Mouse (Mus musculus) G1E (cell line): ENCODE data around the gene Gm38655. TPM values are rescaled to one million over a fixed set of nuclear protein-coding genes. Genes with fewer than 3 reads are reported as not detected.

Experiments
- ATAC-seq: 2 replicates; pipeline ENCODE4 v1.8.0; 2016; ENCODE audit warnings: mild to moderate bottlenecking; ENCODE audit not compliant: insufficient number of reproducible peaks, poor library complexity, low FRiP score, severe bottlenecking; ENCODE audit errors: extremely low read depth
- DNase-seq: peaks from one replicate; pipeline ENCODE4 v3.0.0; 2012; ENCODE audit warnings: low spot score
- H3K27me3 ChIP-seq: 2 replicates; pipeline ENCODE4 v1.6.1; 2012; ENCODE audit warnings: mild to moderate bottlenecking, low read length, inconsistent platforms; ENCODE audit not compliant: insufficient read depth
- H3K36me3 ChIP-seq: replicated peaks from 2 replicates; pipeline ENCODE3; 2012; ENCODE audit warnings: mild to moderate bottlenecking, inconsistent platforms
- H3K4me1 ChIP-seq: 2 replicates; pipeline ENCODE4 v1.6.1; 2012; ENCODE audit warnings: low read depth, low read length, inconsistent platforms, mixed read lengths; ENCODE audit not compliant: insufficient read depth
- H3K4me3 ChIP-seq: 2 replicates; pipeline ENCODE4 v1.5.1; 2012; ENCODE audit warnings: low read depth, mild to moderate bottlenecking, inconsistent platforms, low read length, moderate library complexity, mixed read lengths
- H3K9me3 ChIP-seq: replicated peaks from 2 replicates; pipeline ENCODE4 v1.6.1; 2012; ENCODE audit warnings: inconsistent platforms
- CTCF ChIP-seq: IDR thresholded peaks from 2 replicates; pipeline ENCODE4 v1.5.1; 2012; ENCODE audit warnings: low read depth, low read length, inconsistent platforms, mixed read lengths
- GATA1 ChIP-seq: IDR thresholded peaks from 2 replicates; pipeline ENCODE4 v1.6.1; 2012; ENCODE audit warnings: borderline replicate concordance, low read length, inconsistent platforms, mixed read lengths
- GATA2 ChIP-seq: IDR thresholded peaks from 2 replicates; pipeline ENCODE4 v1.6.1; 2012; ENCODE audit warnings: low read depth, low read length, inconsistent platforms, borderline replicate concordance
- POLR2AphosphoS5 ChIP-seq: IDR thresholded peaks from 2 replicates; pipeline ENCODE4 v1.6.1; 2012; ENCODE audit warnings: low read depth, low read length, inconsistent platforms; ENCODE audit not compliant: insufficient replicate concordance
- TAL1 ChIP-seq: conservative IDR thresholded peaks from 2 replicates; pipeline ENCODE4 v1.6.1; 2012; ENCODE audit warnings: low read depth, low read length, inconsistent platforms, mixed read lengths
- polyA plus RNA-seq: library from polyadenylated mRNA; stranded (reverse); fragments of >175 nt; gene quantifications from 2 replicates; pipeline ENCODE4 v1.2.3, GENCODE M21; 2012
- total RNA-seq, 2 experiments: library from RNA; stranded (forward) in 1 of 2; stranded (reverse) in 1 of 2; fragments of 200-1000 nt in 1 of 2; fragments of >200 nt in 1 of 2; fragmentation: Nextera tagmentation in 1 of 2; gene quantifications; 2 replicates each; pipeline ENCODE4 v1.2.3; 2014 to 2017

Gm38655 gene
- total and polyA plus RNA-seq, 3 experiments, result 0.05 TPM; not detected in 2

DNA sequence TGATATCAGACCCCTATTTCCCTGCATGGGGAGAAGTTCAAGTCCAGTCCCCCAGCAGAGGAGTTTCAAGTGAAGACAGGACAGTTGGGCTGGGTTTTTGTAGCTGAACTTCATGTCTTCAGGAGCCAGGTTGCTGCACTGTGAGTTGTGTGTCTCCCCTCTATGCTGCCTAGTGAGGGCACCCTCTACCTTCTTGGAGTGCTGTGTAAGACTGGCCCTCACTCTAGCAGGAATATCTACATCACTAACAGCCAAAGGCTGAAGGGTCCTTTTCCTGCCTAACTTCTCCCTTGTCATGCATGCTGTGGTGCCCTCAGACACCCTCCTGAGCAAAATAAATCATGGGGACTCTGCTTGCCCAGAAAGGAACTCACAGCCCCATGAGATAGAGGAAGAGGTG is 8.0 kb upstream of the Gm38655 start:
- DNase-seq (peak; percentile 27), ATAC-seq (no peak)

DNA sequence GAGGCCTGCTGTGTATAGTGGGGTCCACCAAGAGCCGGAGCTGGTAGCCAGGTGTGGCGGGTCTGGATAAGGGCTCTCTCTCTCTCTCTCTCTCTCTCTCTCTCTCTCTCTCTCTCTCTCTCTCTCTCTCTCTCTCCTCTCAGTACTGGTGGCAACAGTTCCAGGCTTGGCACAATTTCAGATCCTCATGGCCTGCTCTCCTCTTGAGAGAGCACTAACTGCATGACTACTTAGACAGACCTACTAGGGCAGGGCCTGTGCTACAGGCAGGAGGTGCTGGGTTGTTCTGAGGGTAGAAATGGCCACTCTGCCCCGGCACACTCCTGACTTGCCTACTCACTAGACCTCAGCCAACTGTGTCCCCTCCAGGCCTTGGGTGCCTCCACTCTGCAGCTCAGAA is 2.7 kb downstream of the Gm38655 start:
- no peaks in the 10 kb centered on the region for H3K9me3 ChIP-seq
- H3K4me1 ChIP-seq, result peaks cover 28% of the 10 kb centered on the region
- no peaks in the 10 kb centered on the region for H3K36me3 ChIP-seq
- TF ChIP-seq GATA1 (no peak), GATA2 (no peak), TAL1 (no peak), CTCF (no peak), POLR2AphosphoS5 (no peak)
- no peak overlapping the region for H3K4me3 ChIP-seq
- DNase-seq, result no peak
- ATAC-seq, result no peak
- peaks cover 78% of the 10 kb centered on the region for H3K27me3 ChIP-seq

More for the DNA sequence above, 8.0 kb upstream of the Gm38655 start:
- no peak overlapping the region; the same call in 1 of the 2 replicates for H3K4me3 ChIP-seq
- H3K27me3 ChIP-seq, result peaks cover 10% of the 10 kb centered on the region
- H3K4me1 ChIP-seq, result peaks cover 55% of the 10 kb centered on the region
- TF ChIP-seq GATA1 (no peak), GATA2 (no peak), CTCF (no peak), TAL1 (no peak)
- H3K36me3 ChIP-seq, result peaks cover 28% of the 10 kb centered on the region
- no peaks in the 10 kb centered on the region for H3K9me3 ChIP-seq

DNA sequence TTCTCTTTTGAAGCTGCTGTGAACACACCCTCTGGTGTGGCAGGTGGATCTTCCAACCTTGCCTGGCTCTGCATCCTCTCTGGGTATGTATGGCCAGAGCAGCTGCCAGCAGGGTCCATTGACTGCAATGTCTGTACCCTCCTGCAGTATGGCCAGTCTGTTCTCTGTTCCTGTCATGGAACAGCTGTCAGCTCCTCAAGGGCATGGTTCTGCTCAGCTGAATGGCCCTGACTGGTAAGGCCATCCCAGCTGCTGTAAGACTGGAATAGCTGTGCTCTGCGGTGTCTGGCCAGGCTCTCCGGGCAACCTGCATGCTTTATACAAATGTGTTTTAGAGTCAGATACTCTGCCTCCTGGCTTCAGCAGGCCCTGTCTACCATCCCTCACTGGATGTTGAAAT is 5.6 kb downstream of the Gm38655 start:
- no peaks in the 10 kb centered on the region for H3K36me3 ChIP-seq
- DNase-seq, result no peak
- ATAC-seq, result no peak
- H3K27me3 ChIP-seq, result peaks cover 79% of the 10 kb centered on the region
- TF ChIP-seq GATA2 (no peak), POLR2AphosphoS5 (no peak), CTCF (no peak), TAL1 (no peak), GATA1 (no peak)
- H3K9me3 ChIP-seq, result no peaks in the 10 kb centered on the region
- peaks cover 7% of the 10 kb centered on the region; the same call in 1 of the 2 replicates for H3K4me1 ChIP-seq
- H3K4me3 ChIP-seq, result no peak overlapping the region

DNA sequence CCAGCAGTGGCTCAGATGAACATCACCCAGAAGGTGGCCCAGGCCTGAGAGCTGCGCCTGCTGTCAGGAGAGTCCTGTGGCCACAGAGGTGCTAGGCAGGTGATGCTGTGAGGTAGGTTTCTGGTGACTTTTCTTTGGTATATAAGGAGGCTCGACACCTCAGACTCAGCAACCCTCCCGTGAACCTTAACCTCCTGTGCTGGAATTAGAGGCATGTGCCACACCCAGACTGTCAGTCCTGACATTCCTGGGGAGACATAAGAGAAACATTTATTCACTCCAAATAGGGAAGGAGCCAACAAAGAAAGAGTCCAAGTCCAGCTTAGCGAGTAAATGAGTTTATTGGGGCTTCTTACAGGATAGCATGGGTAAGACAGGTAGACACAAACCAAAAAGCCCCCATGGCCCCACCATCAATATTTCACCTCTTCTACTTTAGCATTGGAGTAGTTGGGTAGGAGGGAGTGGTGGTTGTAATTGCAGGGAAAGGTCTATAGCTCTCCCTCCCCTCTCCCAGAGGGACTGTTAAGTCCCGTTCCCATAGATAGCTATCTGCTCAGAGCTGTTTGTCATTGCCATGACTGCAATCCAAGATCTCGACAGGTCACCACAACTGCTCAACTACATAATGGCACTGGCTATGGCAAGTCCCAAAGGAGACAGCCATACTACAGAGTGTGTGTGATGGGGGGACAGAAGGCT is 9.2 kb downstream of the Gm38655 start:
- no peak for DNase-seq
- H3K36me3 ChIP-seq, result peaks cover 24% of the 10 kb centered on the region
- peaks cover 54% of the 10 kb centered on the region for H3K27me3 ChIP-seq
- H3K4me1 ChIP-seq, result peaks cover 10% of the 10 kb centered on the region
- no peak for ATAC-seq
- H3K4me3 ChIP-seq, result no peak overlapping the region
- no peaks in the 10 kb centered on the region for H3K9me3 ChIP-seq
- TF ChIP-seq TAL1 (no peak), CTCF (no peak), POLR2AphosphoS5 (no peak), GATA2 (no peak), GATA1 (no peak)

DNA sequence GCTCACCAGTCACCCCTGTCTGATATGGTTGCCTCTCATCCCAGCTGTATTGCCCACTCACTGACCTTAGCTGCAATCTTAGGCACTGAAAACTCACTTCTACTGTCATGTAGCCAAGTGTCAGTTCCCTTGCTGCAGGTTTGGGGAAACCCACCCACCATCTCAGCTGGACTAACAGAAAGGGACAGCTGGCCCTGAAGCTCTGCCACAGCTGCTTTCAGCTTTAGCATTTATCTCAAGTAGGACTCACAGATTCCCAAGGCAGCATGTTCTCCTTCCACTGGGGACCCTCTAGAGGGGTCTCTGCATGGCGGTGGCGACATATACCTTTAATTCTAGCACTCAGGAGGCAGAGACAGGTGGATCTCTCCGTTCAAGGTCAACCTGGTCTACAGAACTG is 10.5 kb downstream of the Gm38655 start:
- no peak for DNase-seq
- Histone ChIP-seq H3K9me3 (no peaks in the 10 kb centered on the region), H3K4me3 (no peak overlapping the region), H3K4me1 (peaks cover 10% of the 10 kb centered on the region), H3K27me3 (peaks cover 44% of the 10 kb centered on the region), H3K36me3 (peaks cover 37% of the 10 kb centered on the region)
- TF ChIP-seq CTCF (no peak), GATA1 (no peak), GATA2 (no peak), TAL1 (no peak), POLR2AphosphoS5 (no peak)
- ATAC-seq, result no peak

DNA sequence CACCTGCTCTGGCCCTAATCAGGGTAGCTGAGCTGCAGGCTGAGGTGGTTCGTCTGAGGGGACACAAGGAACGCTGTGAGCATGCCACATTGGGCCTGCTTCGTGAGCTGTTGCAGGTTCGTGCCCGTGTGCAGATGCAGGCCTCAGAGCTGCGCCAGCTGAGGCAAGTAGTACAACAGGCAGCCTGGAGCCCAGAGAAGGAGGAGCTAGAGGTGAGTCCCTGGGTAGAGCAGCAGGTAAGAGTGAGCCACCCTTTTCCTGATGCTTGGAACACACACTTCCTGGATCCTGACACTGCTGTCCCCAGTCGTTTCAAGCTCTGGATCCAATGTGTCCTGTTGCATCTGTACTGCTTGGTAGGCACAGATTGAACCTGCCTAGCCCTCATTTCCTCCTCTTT is 11.9 kb downstream of the Gm38655 start:
- TF ChIP-seq CTCF, result no peak
- no peak for TF ChIP-seq TAL1
- TF ChIP-seq GATA1, result no peak
- TF ChIP-seq GATA2, result no peak
- no peak for TF ChIP-seq POLR2AphosphoS5
- Histone ChIP-seq H3K4me3 (no peak overlapping the region), H3K27me3 (peaks cover 37% of the 10 kb centered on the region), H3K9me3 (no peaks in the 10 kb centered on the region), H3K36me3 (peaks cover 47% of the 10 kb centered on the region), H3K4me1 (peaks cover 8% of the 10 kb centered on the region)
- DNase-seq, result no peak
- no peak for ATAC-seq

DNA sequence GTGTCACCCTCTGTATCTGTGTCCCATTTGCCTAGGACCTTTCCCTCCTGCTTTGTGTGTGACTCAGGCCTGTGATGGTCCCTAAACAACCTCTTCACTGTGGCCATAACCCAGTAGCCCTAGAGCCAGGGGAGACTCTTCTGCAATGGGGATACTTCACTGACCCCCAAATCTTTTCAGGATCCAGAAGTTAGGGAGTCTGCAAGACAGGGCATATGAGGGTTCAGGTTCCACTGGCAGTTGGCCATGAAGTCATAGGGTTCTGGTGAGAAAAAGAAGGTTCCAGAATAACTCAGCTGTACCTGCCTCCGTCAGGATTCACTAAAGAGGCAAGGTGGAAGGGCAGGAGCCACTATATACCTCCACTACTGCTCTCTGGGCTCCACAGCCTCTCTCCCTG is 13.1 kb downstream of the Gm38655 start, which contains the start of gene Ccdc154:
Gene Ccdc154, plus strand, starts transcription at position 301 of the 400 bp plus-strand sequence.
- Histone ChIP-seq H3K9me3 (no peaks in the 10 kb centered on the region), H3K4me1 (peaks cover 6% of the 10 kb centered on the region), H3K27me3 (peaks cover 25% of the 10 kb centered on the region), H3K36me3 (peaks cover 59% of the 10 kb centered on the region), H3K4me3 (no peak within 1 kb of the TSS)
- no peak for DNase-seq
- ATAC-seq, result no peak
- TF ChIP-seq GATA1 (no peak), CTCF (no peak), POLR2AphosphoS5 (no peak), GATA2 (no peak), TAL1 (no peak)
